Mouse (Mus musculus) lung, postnatal 4 days (tissue): Measurements from ENCODE around the gene Anapc1.

Experiments
- DNase-seq, 2 experiments: peaks; one replicate each; pipeline ENCODE4 v3.0.0; 2021

Anapc1 gene

DNA sequence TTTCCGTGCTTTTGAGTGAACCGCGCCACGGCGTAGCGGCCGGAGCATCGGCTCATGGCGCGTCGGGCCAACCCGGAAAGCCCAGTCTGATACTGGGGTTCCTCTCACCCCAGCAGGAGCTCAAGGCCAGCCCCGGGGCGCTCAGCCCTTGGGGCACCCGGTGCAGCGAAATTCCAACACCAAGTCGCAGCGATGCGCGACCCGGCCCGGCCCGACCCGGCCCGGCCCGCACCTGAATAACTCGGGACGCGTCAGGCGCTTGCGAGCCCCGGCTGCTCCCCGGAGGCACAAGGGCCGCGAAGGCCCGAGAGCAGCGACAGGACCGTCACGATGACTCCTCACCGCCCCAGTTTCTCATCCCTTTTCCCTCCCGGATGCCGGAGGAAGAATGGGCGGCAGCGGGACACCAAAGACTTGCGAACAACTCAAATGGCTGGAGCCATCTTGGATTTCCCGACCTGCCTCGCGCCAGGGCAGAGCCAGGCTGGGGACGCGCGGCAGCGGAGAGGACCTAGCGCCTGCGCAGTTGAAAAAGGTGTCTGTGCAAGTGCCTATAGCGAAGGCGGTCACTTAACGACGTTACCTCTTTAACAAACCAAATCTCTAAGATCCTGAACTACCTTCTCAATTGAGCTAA lies at the start of gene Anapc1:
TSS of gene Anapc1 (minus strand) at position 471 of the 637 bp plus-strand sequence.
- peak; percentile 91 to 93 for DNase-seq

DNA sequence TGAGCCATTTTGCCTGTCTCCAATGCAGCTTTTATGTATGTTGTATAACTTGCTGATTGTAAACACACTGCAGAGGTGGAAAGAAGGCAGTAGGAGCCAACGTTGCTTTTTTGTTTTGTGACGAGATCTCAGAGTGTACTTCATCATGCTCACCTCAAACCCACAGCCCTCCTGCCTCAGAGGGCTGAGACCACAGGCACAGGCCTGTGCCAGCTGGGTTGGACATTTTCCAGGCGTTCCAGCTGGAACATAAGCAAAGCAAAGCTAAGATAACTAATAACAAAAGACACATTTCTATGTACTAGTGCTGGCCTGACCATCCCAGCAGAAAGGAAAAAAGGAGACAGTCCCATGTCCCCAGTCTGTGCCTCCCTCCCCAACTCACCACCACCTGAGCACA lies 47.9 kb upstream of the Anapc1 start:
- peak; percentile 48 to 75 for DNase-seq

DNA sequence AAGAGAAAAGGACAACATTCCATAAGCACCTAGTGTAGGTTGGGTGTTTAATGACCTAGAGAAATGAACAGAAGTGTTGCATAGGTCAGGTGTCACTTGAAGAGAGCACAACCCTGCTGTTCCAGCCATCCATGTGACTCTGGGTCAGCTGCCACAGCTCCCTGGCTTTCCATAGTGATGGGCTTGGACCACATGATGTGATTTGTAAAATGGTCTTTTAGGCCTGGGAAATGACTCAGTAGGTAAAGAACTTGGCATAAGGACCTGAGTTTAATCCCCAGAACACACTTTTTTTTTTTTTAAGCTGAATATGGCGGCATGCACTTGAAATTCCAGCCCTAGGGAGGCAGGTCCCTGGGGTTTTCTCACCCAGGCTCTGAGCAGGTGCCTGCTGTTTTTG lies 44.8 kb upstream of the Anapc1 start:
- DNase-seq, result no peak

GRCm38 (mm10) chr2:128731514-128731913 lies 44.3 kb upstream of the Anapc1 start:
- DNase-seq, result no peak

GRCm38 (mm10) chr2:128729141-128729540 lies 42.0 kb upstream of the Anapc1 start:
- DNase-seq, result no peak

- no peak for DNase-seq
These were observed 40.9 kb upstream of the Anapc1 start for GRCm38 (mm10) chr2:128728066-128728465.

DNA sequence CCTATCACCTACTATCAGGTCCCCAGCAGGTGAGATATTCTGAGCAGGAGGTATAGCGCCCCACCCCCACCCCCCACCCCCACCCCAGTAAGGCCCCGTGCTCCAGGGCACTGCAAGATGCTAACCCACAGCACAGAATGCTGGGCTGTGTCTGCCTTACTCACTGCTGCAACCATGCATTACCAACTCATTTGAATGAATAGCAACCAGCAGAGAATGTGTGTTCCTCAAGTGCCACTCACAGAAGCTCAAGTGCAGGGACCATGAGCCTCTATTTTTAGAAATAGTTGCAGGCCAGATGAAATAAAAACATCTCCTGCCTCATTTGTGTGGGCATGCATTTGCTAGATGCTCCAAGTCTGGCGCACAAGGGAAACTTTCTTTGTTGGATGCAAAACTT lies 40.4 kb upstream of the Anapc1 start:
- DNase-seq, result peak in 1 of 2 experiments; percentile 27

DNA sequence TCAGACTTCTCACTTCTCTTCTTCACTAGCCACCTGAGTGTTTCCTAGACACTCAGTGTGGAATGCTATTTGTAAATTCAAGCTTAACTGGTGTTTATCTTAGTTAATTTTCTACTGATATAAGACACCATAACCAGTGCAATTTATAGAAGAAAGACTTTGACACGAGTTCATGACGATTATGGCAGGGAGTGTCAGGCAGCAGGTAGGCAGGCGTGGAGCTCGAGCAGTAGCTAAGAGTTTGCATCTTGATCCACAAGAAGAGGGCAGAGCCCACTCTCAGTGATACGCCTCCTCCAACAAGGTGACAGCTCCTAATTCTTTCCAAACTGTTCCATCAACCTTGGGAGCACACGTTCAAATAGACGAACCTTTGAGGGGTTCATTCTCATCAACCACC lies 39.4 kb upstream of the Anapc1 start:
- DNase-seq, result no peak

DNA sequence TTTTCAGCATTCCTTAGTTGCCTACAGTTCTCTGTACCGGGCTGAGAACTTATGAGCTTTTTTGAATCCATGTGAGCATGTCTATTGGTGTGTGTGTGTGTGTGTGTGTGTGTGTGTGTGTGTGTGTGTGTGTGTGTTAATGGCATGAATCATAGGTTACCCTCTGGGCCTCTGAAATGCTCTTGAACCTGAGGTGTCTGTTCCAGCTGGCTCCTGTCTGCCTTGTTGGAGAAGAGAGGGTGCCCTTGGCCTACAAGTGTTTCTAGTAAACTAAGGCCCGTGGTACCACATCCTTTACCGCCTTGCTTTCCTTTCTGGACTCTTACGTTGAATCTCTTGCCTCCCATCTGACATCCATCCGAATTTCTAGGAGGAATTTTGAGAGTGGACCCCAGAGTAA lies 38.9 kb upstream of the Anapc1 start:
- DNase-seq, result no peak

DNA sequence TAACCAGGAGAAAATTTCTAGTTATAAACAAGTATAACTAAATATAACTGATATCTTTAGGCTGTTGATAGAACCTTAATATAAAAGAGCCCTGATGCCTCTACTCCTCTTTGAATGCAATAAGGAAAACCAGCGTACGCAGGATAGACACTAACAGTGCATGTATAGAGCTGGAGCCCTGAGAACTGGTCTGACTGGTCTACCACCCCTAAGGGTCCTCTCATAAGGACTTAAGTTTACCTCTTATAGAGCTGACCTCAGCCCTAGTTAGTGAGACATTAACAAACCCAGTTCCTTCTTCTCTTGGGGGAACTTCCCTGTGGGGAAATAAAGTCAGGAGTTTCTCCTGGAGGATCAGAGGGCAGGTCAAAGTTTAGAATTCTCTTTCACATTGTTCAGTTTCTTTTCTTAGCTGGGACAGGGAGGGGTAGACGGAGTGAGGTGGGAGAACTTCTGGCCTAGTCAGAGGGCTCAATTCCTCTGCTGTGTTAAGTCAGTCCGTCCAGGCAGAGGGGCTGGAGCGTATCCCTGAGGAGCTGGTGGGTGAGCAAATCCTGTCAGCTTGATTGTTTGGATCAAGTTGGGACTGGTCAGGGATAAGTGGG lies 35.0 kb upstream of the Anapc1 start:
- no peak for DNase-seq

DNA sequence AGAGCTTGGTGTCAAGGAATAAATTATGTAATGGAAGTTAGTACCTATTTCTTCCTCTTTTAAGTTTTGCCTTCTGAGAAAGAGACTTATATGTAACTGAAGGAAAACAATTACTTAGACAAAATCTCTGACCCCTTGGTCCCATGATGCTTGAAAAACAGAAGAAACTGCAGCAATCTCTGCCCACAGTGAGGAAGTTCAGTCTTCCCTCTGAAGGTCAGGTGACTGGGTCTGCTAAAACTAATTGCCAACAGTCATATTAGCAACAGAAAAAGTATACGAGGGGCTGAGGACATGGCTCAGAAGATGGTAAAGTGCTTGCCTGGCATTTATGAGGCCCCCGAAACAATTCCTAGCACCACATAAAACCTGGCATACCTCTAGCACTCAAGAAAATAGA lies 32.2 kb upstream of the Anapc1 start:
- no peak for DNase-seq

DNA sequence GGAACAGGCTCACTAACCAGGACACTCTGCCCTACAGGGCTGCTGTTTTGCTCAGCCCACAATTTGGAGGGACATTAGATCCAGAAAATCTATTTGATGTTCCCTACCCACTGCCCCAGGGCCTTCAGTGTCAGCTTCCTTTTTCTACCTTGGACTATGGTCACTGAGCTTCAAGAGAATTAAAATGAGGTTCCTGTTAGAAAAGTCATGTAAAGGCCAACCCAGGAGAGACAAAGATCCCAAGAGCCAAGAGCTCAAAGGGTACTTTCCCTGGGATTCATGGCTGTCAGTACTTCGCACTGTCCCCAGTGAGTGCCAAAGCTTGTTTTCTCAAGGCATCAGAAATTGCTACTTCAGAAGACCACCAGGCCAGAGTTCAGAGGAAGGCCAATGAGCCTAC lies 28.8 kb upstream of the Anapc1 start:
- no peak for DNase-seq

DNA sequence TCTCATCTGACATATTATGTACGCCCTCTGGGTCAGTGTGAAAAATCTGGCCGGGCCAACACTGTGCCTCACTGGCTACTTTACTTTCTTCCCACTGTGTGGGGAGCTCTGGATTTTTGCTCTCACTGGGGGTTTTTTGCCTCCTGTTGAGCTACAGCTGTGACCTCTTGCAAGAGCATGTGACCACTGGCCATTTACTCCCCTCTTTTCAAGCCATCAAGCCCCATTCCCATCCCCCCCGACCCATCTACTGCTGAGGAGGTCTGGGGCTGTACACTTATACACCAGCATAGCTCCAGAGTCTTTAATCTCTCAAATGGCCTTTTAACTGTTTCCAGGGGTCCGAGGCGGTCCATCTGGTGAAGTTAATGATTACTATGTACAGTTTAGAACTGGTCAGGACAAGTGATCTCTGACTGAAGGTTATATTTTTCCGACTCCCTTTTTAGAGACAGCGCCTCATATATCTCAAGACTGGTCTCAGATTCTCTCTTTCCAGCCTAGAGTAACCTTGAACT lies 27.6 kb upstream of the Anapc1 start:
- no peak for DNase-seq

DNA sequence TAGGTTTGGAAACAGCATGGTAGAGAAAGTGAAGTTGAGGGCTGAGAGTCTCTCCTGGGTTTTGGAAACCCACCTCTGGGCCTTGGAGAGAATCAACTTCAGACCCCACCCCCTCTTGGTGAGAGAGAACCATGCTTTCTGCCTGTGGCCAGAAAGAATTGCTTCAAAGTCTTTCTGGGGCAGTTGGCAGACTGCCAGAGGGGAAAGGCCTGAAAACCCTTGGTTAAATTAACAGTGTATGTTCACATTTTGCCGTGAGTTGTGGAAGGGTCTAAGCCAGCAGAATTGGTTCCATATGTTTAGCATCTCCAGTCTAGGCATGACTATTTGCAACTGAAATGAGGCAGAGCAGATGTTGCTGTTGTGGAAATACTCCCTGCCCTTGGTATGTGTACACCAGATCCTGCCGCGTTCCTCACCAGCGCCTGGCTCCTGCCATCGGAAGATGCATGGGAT lies 26.4 kb upstream of the Anapc1 start:
- DNase-seq, result peak; percentile 64 to 66

DNA sequence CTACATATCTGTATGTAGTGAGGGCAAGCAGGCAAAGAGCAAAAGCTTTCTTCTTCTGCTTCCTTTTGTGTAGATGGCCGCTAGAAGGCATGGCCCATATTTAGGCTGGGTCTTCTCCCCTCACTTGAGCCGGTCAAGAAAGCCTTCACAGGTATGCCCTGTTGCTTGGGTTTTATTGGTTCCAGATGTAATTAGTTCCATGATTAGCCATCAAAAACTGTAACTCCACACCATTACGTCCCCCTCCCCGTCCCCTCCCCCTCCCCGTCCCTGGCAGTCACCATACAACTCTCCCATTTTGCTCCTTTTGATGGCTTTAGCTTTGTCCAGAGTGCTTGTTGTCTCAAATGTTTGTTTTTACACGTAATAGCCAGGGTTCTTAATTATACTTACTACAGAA lies 25.7 kb upstream of the Anapc1 start:
- DNase-seq, result no peak

GRCm38 (mm10) chr2:128710609-128711008 lies 23.4 kb upstream of the Anapc1 start:
- no peak for DNase-seq

DNA sequence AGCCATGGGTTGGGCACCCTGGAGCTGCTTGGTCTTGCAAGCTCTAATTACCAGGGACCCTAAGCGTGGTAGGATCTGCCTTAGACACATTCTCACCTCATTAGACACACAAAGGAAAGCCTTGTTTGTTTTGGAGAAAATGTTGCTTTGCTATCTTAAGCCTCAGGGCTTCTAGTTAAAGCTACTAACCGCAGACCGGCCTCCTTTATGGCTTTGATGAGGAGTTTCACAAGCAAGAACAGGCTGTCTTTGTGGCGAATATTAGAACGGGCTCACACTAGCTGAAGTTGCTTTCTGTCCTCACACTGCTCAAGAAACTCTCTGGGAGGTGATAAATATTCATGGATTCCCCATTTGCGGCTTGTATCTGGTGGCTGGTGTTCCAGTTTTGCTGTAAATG lies 22.1 kb upstream of the Anapc1 start:
- DNase-seq, result no peak

DNA sequence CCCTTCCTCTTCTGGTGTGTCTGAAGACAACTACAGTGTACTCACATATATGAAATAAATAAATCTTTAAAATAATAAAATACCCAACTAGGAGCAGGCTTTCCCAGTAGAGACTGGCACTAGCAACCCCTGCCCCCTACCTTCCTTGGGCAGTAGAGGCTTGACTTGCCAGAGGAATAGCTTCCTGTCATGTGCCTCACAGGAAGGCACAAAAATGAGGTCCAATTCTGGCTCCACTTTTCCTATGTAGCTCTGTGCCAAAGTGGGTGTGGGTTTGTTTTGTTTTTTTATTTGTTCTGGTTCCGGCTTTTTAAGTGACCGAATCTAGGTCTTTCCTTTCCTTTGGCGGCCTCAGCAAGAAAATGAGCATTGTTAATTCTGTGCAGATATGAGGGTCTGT lies 17.3 kb upstream of the Anapc1 start:
- DNase-seq, result no peak

DNA sequence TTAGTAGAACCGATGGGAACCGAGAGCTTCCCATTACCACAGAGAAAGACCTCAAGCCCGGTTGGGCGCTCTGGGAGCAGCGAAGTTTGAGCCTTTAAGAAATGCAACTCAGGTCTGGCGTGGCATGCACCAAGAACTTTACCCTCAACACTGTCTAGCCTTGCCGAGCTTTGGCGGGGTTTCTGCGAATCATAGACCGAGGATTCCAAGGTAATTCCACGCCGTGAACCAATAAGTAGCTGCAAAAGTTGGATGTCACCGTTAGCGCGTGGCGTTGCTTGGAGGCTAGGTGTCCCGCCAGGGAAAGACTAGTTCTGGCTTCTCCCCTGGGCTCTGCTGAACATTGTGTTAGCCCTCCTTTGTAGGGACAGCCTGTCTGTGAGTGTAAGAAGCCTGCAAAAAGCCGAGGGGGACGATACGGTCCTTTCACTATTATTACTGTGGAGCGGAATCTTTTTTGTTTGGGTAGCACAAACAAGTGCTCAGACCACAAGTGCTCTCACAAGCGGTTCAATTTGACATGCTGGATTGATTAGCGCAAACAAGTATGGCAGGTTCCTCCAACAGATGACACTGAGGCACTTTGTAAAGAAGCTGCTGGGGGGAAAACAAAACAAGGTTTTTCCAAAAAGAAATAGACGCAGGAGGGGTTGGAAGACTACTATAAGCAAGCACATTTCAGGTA lies 12.2 kb upstream of the Anapc1 start:
- peak; percentile 57 to 58 for DNase-seq

DNA sequence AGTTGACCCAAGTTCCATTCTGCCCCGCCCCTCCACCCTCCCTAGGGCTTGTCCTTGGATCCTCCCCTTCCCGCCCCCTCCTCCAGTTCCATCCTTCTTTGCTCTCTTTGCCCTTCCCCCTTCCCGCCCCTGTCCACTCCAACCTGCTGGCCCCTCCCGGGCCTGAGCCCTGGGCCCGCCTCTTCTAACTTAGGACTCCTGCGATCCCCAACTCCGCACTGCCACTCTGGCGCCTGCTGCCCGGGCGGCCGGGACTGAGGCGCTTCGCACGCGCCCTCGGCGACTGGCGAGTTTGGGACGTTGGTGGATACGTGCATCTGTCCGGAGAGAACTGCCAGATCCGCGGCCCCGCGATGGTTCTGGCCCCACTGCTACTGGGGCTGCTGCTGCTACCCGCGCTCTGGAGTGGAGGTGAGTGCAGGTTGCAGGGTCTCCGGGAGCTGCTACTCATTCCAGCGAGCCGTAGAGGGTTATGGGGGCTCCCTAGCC lies 11.5 kb upstream of the Anapc1 start, which contains the start of gene Mertk:
TSS of gene Mertk (plus strand) at position 264 of the 489 bp plus-strand sequence.
- peak; percentile 93 to 96 for DNase-seq

DNA sequence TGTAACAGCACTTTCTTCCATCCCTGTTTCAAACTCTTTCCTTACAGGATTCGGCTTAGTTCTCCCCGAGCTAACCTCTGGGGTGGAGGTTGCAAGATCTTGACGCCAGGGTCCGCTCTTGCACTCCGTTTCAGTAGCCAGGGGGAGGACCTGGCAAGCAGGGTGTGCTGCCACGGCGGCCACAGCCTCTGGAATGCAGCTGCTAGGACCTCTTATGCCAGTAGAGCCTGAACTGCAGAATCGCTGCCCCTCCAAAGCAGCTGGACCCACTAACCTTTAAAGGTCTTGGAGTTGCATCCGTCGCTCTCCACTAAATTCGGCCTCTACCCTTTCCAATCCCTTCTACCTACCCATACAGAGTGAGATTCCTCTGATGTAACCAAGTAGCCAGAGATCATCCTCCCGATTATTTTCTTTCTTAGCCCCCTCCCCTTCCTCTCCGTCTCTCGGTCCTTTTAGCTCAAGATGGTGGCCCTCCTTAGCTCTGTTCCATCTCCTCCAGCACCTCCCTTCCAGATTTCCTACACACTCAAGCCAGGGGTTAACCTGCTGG lies 11.0 kb upstream of the Anapc1 start:
- DNase-seq, result peak; percentile 91 to 93

GRCm38 (mm10) chr2:128697566-128697965 lies 10.4 kb upstream of the Anapc1 start:
- no peak for DNase-seq

DNA sequence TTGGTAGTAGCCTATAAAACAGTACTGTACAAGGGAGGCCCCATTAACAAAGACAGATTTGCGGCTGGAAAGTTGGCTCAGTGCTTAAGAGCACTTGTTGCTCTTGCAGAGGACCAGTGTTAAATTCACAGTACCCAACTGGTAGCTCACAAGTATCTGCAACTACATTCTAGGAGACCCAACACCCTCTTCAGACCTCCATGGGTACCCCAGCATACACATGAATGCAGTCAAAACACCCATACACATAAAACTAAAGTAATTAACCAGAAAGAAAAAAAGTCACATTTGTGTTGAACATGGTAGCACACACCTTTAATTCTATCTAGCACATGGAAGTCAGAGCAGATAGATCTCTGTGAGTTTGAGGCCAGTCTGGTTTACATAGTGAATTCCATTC lies 9.9 kb upstream of the Anapc1 start:
- no peak for DNase-seq
